Mouse (Mus musculus) left cerebral cortex, adult 2 months (tissue): ENCODE measurements at regions not wholly inside any gene's neighbourhood (a gene's known extent, or its start where the extent isn't known, plus 50 kb on each side); places are given as distances from the start of the nearest gene placed in this dataset.

Experiments
- DNase-seq, 2 experiments: peaks; one replicate each; pipeline ENCODE4 v3.0.0; 2021 to 2022; ENCODE audit warnings: low spot score in 2 of 2, mixed read lengths in 1 of 2; ENCODE audit errors: extremely low spot score in 1 of 2
- H3K27ac ChIP-seq: fragments of 200-600 bp; 2 replicates; pipeline ENCODE4 v1.8.1; 2022
- H3K4me3 ChIP-seq: fragments of 200-600 bp; 2 replicates; pipeline ENCODE4 v1.8.1; 2022
- CTCF ChIP-seq: fragments of 200-600 bp; IDR thresholded peaks from 2 replicates; pipeline ENCODE4 v1.8.1; 2022; ENCODE audit warnings: antibody characterized with exemption, mild to moderate bottlenecking, moderate library complexity
- intact Hi-C: fragments of 180-260 bp; cut with DNase I; formaldehyde crosslinking; loops from one replicate; pipeline ENCODE4 v1.15.1; 2025

GRCm38 (mm10) chr16:54770871-54771270, 526.9 kb downstream of the Zpld1 start:
- no peak overlapping the region for H3K27ac ChIP-seq
- intact Hi-C loops: no loop called here
- no peak overlapping the region for H3K4me3 ChIP-seq
- no peak for DNase-seq
- TF ChIP-seq CTCF: no peak

DNA sequence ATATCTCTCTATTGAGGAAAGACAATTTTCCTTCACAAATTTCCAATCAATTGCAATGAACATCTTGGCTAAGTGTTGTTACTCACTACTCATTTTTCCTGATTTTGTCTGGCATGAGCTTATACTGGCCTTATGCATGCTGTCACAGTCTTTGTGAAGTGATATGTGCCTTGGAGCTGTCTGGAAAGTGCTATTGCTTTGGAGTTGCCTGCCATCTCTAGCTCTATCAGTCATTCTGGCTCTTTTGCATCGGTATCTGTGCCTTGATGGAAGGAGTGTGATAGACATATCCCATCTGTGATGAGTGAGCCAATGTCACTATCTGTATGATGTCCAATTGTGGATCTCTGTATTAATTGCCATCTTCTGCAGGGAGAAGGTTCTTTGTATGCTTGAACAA, 553.6 kb downstream of the Zpld1 start:
- TF ChIP-seq CTCF: no peak
- no peak overlapping the region for H3K4me3 ChIP-seq
- H3K27ac ChIP-seq: no peak overlapping the region
- intact Hi-C loops: no loop called here
- no peak for DNase-seq

- TF ChIP-seq CTCF: no peak
- Histone ChIP-seq H3K4me3 (no peak overlapping the region), H3K27ac (no peak overlapping the region)
- no peak for DNase-seq
- intact Hi-C loops: no loop called here
Measured at GRCm38 (mm10) chr16:54733516-54733915, 564.3 kb downstream of the Zpld1 start.

- no peak for DNase-seq
- intact Hi-C loops: no loop called here
- Histone ChIP-seq H3K4me3 (no peak overlapping the region), H3K27ac (no peak overlapping the region)
- TF ChIP-seq CTCF: no peak
Measured at GRCm38 (mm10) chr16:54707880-54708279, 589.9 kb downstream of the Zpld1 start.

DNA sequence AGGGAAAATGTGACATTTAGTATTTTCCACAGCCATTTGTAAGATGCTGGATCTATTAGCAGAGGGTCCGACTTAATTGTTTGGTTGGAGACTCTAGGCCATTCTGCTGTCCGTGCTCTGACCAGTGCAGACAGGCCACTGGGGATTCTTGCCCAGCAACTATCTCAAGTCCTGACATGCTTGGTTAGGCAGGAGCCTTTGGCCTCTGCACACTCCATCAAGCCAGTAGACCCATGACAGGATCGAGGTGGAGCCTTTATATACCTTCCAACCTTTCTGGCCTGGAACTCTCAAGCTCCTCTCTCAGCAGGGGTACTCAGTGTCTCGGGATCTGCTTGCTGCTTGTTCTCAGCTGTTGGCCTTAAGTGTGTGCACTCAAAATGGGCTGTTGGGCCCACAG, 615.0 kb downstream of the Zpld1 start:
- no peak for TF ChIP-seq CTCF

GRCm38 (mm10) chr16:54648728-54649525, 648.9 kb downstream of the Zpld1 start:
- intact Hi-C loops: no loop called here
- TF ChIP-seq CTCF: no peak
- Histone ChIP-seq H3K27ac (no peak overlapping the region), H3K4me3 (no peak overlapping the region)
- no peak for DNase-seq

More for the DNA sequence above, 615.0 kb downstream of the Zpld1 start:
- no peak for DNase-seq
- Histone ChIP-seq H3K4me3 (no peak overlapping the region), H3K27ac (no peak overlapping the region)
- intact Hi-C loops: no loop called here

GRCm38 (mm10) chr16:54647821-54648220, 650.0 kb downstream of the Zpld1 start:
- intact Hi-C loops: no loop called here
- TF ChIP-seq CTCF: no peak
- H3K4me3 ChIP-seq: no peak overlapping the region
- H3K27ac ChIP-seq: no peak overlapping the region
- no peak for DNase-seq

DNA sequence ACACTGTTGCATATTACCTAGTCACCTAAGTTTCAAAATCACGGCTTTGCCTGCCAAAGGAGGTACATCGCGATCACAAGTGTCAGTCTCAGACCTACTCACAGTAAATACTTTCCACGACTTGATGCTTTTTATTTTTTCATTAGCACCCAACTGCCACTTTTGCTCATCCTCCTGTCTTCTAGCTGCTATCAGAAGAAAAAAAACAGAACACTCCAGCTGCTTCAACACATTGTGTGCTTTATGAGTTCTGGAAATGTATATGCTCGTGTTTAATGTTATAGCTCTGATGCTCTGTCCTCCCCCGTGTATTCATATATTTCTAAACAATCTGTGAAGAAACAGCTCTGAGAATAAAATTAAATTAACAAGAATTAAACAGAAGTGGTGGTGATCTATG, 651.5 kb downstream of the Zpld1 start:
- no peak overlapping the region for H3K27ac ChIP-seq
- intact Hi-C loops: no loop called here
- no peak for DNase-seq
- TF ChIP-seq CTCF: no peak
- H3K4me3 ChIP-seq: no peak overlapping the region

- no peak for TF ChIP-seq CTCF
- DNase-seq: no peak
- intact Hi-C loops: no loop called here
- H3K27ac ChIP-seq: no peak overlapping the region
- H3K4me3 ChIP-seq: no peak overlapping the region
Measured at GRCm38 (mm10) chr16:54629183-54629582, 668.6 kb downstream of the Zpld1 start.

DNA sequence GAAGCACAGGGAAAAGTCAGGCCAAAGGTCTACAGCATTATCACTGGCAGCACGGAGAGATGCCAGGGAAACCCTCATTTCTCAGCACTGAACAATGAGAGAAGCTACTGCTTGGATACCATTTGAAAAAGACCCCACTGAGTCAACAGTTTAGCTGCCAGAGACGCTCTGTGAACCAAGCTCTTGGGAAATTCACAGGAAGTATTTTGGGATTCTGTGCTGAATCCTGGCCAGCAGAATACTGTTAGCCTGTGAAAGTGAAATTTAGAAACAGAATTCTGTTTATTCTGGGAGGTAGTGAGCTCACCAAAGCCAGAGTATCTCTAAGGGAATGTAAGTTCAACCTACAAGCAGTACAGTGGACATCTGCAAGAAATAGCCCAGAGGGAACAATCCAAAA, 705.1 kb downstream of the Zpld1 start:
- intact Hi-C loops: loop anchor here (10.0 kb wide), 1 partner anchor 382 kb away; no protein-coding TSS in a partner anchor
- peak; percentile 9 to 29 for DNase-seq
- Histone ChIP-seq H3K4me3 (no peak overlapping the region), H3K27ac (peak overlapping the region; percentile 40; the same call in 1 of the 2 replicates)
- TF ChIP-seq CTCF: no peak
